In the genomic region with DNA sequence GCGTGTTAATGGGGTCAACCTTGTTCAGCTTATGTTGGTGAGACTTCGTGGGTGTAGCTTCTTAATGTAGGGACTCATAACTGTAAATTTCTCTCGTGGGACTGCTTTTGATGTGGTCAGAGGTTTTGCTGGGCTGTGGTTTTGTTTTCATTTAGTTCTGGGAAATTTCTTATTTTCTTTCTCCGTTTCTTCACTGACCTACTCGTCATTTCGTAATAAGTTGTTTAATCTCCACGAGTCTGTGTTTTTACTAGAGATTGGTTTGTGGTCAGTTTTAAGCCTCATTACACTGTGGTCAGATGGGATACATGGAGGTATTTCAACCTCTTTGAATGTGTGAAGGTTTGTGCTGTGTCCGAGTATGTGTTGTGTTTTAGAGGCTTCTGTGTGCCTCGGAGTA, we compare ENCODE assay signal across 18 mouse cellular contexts.
"Had no signal": no experiment of that assay in that cellular context is flagged by ENCODE, and none has a peak within 500 bp of the region (broad histone marks: within the 10 kb centered on the region; RNA-seq: fewer than 3 reads in every experiment).

No protein-coding gene starts in this region.

- H3K4me2 ChIP-seq: liver, embryonic 13.5 days; midbrain, embryonic 11.5 days; neural tube, embryonic 13.5 days had no signal

- H3K9me3 ChIP-seq: liver, embryonic 13.5 days; neural tube, embryonic 13.5 days had no signal

- H3K4me1 ChIP-seq: liver, embryonic 13.5 days; neural tube, embryonic 13.5 days had no signal

- H3K27me3 ChIP-seq: liver, embryonic 13.5 days; neural tube, embryonic 13.5 days had no signal

- H3K4me3 ChIP-seq: left cerebral cortex, adult 2 months; liver, embryonic 13.5 days; neural tube, embryonic 13.5 days had no signal

- H3K9ac ChIP-seq: liver, embryonic 13.5 days; neural tube, embryonic 13.5 days had no signal

- DNase-seq: kidney, adult 2 months; kidney, postnatal 25 days; layer of hippocampus, postnatal 36 days; liver, embryonic 13.5 days; lung, adult 2 months; lung, postnatal 14 days; midbrain, embryonic 14.5 days; retina, postnatal 1 day; right cerebral cortex, postnatal 25 days; spleen, adult 18-20 months; thymus, adult 2 months; thymus, postnatal 14 days; thymus, postnatal 4 days had no signal

- H3K27ac ChIP-seq: kidney, postnatal 0 days; left cerebral cortex, adult 2 months; liver, embryonic 13.5 days; macrophage; neural tube, embryonic 13.5 days had no signal

- H3K36me3 ChIP-seq: liver, embryonic 13.5 days; neural tube, embryonic 13.5 days had no signal
